Mouse (Mus musculus): ENCODE results near the gene Ilkap.
A peak's percentile ranks its signal among the peaks of the same experiment; 100 is the strongest.

Ilkap gene

DNA sequence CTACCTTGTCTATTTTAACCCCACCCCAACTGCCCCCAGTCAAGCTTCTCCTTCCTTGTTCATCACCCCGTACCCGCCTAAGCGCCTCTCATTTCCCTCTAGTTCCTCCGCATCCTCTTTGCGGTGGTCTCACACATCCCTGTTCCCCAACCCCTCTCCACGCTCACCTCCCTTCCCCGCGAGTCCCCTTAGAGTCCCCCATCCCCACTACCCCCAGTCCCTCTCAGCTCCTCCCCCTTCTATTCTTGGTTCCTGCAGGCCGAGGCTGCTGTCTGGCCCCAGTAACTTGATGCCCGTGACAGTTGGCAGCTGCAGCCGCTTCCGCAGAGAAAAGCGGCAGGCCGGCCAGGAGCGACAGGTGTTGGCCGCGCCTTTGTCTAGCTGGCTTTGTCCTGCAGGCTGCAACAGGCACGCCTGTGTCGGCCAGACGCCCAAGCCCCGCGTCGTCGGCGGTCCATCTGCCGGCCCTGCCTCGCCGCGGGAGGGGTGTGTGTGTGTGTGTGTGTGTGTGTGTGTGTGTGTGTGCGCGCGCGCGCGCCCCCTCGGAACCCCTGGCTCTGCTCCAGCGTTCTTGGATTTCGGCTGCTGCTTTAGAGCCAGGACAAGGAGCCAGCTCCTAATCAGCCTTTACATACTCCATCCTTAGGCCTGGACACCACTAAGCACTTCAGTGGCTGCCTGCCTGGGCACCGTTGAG, 15.4 kb upstream of the Ilkap start, which contains the start of gene Hes6:
Gene Hes6, minus strand, starts transcription at position 141 of the 697 bp plus-strand sequence.
- DNase-seq = peak; percentile 64

DNA sequence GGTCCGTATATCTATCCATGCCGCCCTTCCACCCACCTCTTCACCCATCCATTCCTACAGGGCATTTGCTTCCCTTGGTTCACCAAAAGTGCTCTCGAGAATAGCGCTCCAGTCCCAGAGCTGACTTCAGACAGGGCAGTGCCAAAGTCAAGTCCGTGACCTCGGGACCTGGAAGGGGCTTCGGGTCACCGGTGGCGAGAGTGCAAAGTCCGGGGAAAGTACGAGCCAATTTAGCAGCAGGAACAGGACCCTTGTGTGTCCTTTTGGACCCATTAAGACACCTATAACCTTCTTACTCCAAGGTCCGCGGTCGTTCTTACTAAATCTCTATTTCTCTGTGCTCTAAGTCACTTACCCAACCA, 14.9 kb upstream of the Ilkap start:
- DNase-seq = no peak

DNA sequence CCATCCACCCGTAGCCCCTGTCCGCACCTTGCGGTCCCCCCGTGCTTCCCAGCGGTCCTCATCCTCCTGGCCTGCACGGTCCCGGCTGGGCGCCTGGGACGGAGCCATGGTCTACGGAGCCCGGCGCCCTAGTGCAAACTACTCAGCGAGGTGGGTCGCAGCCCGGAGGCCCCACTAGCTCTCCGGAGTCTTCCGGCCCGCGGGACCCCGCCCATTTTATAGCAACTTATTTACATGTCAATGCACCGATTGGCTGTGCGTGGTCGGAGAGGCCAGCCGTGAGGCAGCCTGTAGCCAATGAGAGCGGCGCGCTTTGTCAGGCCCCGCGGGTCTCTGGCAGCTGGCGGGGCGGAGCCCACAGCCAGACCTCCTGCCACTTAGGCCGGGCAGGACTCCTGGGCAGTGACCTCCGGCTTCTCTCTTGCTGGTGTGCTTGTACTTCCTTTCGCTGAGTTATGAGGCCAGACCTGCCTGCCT, 14.5 kb upstream of the Ilkap start:
- DNase-seq = peak; percentile 95

DNA sequence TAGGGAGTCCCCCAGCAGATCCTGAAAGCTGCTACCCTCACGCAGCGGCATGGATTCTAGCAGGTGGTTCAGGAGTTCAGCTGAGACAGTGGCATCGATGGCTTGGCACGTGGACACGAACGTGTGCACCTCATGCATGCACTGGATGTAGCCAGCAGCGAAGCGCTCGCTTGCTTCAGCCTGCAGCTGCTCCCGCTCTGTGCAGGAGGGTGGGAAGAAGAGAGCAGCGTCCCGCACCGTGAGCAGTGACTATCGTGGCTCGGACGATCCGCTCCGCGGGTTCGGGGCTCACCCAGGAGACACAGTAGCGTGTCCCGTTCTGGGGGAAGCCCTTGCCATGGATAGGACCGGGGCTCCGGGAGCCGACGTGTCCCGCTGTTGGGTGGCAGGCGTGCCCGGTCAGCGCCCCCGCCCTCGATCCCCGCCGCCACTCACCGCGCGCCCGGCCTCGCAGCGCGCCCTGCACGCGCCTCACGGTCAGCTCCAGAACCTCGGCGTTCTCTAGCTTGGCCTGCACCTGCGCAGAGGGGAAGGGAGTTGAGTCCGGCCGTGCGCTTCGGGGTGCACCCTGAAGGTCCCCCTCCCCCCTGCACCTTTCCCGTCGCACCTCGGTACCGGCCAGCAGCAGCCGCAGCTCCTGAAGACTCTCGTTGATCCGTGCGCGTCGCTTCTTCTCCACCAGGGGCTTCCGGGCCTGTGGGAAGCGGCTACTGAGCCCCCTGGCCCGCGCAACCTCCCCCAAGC, 13.8 kb upstream of the Ilkap start:
- no peak for DNase-seq

DNA sequence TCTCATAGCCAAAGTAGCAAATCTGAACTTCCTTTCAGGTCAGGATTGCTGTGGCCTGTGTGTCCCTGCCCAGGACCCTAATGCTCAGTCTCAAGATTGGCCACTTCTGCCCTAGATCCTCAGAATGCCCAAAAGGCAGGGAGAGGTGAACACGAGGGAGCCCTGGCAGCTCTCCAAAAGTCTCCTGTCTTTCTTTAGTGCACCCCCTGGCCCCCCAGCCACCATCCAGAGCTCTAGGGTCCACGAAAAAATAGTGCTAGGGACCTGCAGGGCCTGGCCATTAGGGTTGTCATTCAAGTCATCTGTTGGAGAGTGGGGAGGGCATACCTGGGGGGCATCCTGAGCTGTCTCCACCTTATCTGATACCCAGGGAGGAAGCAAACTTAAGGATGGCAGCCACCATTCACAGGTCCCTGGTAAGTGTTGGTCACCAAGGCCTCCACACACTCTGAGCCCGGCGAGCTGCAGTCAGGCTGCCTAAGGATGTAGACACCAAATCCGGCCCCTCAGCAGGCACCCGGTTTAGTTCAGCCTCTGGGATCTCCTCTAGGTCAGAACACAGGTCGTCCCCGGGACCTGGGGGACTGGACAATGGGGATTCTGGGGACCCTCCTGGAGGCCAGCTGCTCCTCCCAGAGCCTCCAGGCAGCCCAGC, 13.1 kb upstream of the Ilkap start:
- DNase-seq = no peak

DNA sequence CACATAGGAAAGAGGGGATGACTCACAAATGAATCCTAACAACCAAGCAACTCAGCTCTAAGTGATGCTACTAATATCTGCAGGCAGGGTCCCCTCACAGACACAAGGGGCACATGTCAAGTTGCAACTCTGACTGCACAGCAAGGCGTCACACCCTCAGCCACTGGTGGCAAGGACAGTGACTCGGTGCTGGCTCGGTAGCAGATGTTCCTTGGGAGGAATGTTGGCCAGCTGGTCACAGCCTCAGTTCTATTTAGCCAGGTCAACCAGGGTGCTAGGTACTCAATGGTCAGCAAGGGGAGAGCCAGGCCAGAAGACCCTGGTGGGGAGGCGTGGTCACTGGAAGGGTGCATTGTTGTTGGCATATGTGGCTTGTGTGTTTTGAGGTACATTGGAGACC, 9.2 kb upstream of the Ilkap start:
- DNase-seq = no peak

DNA sequence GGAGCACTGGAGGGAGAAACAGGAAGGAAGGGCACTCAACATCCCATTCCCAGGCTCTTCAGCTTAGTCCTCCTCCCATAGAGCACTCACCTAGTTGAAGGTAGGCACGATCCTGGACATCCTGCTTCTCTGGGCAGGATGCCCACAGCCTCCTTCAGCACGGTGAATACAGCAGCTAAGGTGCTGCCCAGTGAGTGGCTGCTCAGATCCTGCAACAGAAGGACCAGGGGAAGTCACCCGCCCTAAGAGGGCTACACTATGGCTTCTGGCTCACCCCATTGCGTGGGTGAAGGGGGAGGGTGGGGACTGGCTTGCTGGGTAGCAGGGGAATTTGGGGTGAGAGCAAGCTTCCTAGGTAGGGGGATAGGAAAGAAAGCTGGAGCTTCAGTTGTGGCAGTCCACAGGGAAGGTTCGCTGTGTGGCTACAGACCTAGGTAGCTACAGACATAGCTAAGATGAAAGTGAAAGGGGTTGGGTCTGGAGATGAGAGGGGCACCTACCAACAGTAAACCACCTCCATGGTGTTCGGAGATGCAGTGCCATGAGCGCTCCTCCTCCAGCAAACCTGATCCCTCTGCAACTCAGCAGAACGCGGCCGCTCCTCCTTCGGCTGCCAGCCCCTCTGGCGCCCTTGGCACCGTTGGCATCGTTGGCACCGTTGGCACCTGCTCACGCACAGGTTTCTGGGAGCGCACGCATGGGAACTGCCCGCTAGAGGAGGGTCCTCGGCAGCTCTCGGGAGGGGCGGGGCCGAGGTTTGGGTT, 7.0 kb upstream of the Ilkap start:
- no peak for DNase-seq

DNA sequence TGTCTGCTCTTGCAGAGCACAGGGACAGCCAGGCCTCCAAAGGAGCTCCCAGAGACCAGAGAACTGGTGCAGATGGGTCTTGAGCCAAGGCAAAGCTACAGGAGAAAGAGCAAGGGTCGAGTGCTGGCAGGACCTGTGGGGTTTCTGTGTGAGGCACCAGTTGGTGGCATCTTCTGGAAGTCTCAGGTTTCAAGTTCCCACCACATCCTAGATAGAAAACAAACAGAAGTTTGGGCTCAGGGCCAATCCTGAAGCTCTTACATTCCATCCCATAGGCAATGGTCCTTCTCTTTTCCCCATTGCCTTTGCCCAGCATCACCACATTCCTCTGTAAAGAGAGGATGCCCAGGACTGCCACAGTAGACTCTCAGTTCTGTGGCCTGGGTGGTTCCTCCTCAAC, 6.4 kb upstream of the Ilkap start:
- DNase-seq = no peak

DNA sequence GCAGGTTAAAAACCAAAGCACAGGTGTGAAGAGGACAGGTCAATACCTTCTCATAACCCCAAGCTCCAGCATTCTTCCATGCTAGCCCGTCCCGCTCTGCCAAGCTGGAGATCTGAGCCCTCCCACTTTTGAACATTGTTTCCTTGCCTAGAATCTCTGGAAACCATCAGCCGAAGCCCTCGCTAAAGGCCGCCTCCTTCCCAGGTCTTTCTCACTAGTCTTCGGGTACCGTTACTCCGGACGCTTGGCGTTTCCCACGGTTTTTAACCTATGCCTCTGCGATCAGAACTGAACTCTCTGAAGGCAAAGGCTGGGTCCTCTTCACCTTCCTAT, 722 bp downstream of the Ilkap start:
- DNase-seq = no peak

DNA sequence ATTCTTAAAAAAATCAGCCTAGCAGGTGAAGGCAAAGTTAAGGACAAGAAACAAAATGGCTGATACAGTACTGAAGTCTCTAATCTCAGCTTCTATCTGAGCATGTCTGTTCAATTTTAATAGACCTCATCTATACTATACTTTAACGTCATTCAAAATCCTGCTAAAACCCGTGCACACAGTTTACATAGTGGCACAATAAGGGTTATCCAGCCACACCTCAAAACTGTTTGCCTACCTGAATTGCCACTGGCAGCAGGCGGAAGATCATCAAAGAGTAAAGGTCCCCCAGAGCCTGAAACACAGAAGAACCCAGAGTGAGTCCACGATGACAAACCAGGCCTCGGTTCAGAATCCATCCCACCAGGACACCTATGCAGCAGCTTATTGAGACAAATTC, 8.2 kb downstream of the Ilkap start:
- no peak for DNase-seq

DNA sequence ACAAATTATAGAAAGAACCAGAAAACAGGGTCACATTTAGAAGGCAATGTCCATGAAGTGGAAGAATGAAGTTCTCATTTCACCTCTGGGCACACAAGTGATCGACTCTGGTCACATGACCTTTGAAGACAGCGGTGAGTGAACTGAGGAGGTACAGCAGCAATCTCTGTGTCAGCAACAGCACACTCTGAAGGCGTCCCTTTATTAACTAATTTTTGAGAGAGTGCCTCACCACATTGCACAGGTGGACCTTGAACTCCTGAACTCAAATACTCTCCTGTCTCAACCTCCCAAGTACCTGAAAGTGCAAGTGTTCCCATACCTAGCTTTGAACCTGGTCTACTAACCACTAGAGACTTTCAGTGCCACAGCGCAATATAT, 17.5 kb downstream of the Ilkap start:
- DNase-seq = no peak

DNA sequence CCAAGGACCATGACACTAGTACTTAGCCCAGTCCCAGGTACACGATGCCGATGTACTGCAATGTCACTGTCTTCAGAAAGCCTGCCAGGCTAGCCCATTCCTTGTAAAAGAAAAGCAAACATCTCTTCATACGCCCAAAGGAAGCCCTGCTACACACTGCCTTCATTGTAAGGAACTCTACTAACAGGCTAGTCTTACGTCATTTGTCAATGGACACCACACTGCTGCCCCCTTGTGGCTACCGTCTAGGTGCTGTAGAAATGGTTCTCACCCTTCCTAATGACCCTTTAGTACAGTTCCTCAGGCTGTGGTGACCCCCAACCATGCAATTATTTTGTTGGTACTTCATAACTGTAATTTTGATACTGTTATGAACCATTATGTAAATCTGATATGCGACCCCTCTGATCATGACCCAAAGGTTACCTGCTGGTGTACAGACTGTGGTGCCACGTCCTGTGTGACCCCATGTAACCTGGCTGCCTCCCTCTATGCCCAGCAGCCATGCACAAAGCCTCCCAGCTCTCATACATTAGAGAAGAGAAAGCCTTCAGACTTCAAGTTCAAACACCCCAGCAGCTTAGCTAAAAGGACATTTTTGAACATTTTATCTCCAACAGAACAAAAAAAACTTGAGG, 18.0 kb downstream of the Ilkap start:
- peak; percentile 66 for DNase-seq

DNA sequence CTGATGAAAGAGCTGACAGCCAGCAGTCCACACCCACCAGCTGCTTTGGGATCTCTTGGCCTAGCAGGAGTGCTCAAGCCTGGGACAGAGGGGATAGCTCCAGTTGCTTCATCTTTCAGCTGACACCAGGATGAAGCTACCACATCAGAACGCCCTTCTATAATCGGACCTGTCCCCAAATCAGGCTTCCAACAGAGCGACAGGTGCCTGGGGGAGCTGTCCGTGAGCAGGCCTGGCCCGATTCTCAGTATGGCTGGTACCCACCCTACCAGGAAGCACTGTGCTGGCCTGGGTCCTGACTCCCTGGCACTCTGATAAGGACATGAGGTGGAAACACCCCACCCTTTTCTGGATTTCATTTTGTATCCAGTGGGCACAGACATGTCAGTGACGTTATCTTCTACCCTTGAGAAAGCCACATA, 25.2 kb downstream of the Ilkap start:
- DNase-seq = no peak

DNA sequence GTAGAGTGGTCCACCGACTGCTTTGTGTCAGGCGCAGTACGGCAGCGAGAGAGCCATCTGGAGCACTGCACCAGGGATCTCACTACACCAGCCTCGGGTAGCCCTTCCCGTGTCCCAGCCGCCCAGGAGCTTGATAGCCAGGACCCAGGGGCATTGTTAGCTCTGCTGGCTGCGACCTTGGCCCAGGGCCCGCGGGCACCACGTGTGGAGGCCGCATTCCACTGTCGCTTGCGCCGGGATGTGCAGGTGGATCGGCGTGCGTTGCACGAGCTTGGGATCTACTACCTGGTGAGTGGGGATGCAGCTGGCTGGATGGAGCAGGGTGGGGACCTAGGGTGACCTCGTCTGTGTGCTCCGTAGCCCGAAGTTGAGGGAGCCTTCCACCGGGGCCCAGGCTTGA, 28.6 kb downstream of the Ilkap start:
- no peak for DNase-seq

DNA sequence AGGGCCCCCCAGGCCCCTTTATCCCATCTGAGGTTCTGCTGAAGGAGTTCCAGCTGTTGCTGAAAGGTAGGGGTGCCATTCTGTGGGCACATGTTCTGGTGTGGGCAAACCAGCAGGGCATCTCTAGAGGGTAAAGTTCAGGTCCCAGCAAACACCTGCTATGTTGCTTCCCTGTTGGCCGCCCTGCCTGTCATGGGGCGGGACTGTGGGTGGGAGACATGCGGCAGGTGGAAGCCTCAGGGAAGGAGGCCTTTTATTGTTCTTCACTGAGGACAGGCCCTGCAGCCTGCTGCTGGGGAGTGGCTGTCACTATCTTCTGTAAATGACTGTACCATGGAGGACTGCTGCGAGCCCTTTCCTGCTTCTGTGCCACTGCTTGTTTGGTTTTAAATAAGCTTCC, 29.2 kb downstream of the Ilkap start:
- DNase-seq = no peak

DNA sequence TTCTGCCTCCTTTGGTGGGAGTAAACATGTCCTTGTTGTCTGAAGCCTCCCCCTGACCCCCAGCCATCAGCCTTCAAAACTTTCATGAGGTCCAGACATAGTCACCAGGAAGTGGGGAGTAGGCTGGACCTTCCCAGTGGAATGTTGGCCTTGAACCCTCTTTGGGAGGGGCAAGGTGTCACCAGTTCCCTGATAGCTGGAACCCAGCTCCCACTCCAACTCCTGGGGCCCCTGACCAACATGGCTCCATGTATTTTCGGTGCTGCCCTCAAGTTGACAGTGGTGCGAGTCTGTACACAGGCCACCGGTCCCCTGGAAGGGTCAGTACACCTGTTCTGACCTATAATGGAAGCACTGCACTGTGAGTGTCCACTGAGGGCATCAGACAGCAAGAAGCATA, 31.3 kb downstream of the Ilkap start:
- no peak for DNase-seq

DNA sequence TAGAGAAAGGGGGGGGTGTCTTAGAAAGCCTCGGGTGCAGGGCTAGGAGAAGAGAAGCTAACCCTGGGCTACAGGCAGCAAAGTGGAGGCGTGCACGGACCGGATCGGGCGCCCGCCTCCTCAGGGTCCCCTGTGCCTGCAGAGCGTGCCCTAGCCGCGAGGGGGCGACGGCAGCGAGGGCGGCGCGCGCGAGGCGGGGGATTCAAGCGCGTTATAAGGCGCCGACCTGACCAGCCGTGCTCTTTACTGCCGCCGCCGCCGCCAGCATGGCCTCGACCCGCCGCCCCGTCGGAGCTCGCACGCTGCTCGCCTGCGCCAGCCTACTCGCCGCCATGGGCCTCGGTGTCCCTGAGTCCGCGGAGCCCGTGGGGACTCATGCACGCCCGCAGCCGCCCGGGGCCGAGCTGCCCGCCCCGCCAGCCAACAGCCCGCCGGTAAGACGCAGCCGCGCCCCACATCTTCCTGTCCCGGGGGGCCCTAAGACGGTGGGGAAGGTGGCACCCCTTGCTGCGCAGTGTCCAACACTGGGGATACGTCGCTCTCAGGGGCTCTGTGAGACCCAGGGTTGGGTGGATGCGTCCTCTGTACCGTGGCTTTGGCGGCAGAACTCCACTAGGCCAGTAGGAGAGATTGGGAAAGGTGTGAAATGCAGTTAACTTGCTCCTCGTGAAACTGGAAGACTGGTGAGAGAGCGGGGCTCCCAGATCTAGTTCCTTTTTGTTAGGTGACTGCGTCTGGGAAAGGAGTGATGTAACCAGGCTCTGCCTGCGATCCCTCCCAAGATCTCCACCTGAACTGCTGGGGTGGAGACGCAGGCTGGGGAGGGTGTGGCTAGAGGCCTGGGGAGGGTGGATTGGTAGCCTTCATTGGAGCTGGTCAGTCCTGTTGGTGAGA, 32.2 kb downstream of the Ilkap start, which contains the start of gene Erfe:
Gene Erfe, plus strand, starts transcription at position 216 of the 894 bp plus-strand sequence.
- DNase-seq = peak; percentile 85

DNA sequence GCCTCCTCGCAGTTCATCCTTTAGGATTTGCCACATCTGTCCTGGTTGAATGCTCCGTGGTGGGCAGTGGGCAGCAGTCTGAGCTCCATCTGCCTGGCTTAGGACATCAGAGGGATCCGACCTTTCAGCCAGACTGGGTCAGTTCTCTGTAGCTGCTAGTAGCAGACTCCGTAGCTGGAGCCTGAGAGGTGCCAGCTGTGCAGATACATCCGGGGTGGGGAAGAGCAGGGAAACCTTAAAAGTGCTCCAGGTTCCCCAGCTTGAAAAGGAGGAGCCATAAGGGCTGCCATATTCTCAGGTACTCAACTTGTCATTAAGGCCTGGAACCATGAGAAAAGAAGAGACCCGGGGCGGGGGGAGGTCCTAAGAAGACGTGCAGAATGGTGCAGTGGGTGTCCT, 32.8 kb downstream of the Ilkap start:
- DNase-seq = no peak

DNA sequence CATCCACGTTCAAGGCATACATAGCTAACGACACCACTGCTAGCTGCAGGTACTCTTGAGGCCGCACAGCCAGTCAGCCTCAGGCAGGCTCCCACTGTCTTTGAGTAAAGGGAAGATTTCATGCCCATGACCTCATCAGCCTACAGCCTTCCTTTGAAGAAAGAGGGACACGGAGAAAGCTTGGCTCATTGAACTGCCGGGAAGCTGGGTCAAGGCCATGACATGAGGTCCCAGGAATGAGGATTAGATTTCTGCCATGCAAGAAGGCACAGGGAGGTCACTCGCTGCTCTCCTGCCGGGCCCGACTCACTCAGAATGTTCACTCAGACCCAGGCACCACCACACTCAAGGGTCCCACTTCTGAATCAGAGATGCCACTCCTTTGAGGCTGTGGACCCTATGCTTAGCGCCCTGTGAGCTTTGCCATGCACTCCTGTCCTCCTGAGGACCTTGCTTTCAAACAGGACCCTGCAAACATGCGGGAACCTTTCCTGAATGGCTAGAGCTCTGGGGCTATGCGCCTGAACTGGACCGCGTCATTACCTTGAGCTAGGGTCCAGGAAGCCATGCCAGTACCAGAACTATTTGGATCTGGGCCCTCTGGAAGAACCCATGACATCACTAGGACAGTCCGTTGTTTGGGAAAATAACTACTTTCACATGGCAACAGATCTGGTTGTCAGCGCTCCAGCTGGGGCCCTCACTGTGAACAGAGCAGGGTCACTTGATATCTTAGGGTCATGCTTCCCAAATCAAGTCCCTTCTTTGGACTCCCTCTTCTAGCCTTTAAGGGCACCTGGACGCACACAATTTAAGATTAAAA, 33.6 kb downstream of the Ilkap start:
- no peak for DNase-seq

DNA sequence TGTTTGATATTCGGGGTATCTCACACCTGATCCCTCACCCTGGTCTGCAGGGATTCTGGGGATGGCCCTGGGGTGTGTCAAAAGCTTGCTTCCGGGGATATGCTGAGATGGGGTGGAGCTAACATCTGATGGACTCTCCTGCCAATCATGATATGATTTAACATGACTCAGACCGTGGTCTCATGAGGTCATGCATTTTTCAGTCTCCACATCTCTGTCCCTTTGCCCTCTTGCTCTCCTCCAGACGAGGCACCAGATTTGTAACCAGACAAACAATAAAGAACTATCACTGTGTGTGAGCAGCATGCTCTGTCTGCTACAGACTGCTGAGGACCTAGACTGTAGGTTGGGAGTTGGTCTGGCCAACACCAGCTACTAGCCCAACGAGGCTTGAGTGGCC, 36.5 kb downstream of the Ilkap start:
- DNase-seq = no peak

DNA sequence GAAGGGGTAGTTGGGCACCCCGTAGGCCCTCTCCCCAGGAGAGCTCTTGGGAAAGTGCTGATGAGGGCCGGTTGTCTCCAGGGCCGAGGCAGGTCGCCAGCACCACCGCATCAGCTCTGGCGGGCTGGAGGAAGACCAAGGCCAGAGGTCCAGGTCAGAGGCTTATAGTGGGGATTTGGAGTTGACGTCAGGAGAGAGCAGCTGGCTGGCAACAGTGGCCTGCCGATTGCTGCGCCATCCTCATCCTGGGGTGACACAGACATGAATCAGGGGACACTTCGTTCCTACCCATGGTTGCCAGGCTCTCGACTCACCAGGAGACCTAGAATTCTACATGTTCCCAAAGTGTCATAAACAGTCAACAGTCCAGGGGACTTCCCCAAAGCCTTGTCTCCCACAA, 42.5 kb downstream of the Ilkap start:
- DNase-seq = no peak
